In genomic region chr5:76067231-76067630, GRCm38 (mm10) we compare ENCODE assay signal across 13 mouse cellular contexts.
DNase-seq lines count a peak whose midpoint lies in the region; ATAC-seq and TF ChIP-seq lines count a peak whose summit lies in the region.
"Had no signal": no experiment of that assay in that cellular context is flagged by ENCODE, and none has a peak within 500 bp of the region (broad histone marks: within the 10 kb centered on the region; RNA-seq: fewer than 3 reads in every experiment).

No protein-coding gene starts in this region.

- TF ChIP-seq CTCF in gastrocnemius, adult 2 months (IDR thresholded peaks at IDR 0.05), result no peak

- DNase-seq in gastrocnemius, adult 2 months, result no peak
- no peak for DNase-seq in gastrocnemius, postnatal 36 days
- DNase-seq in liver, embryonic 11.5 days (ENCODE audit: low spot score), result no peak
- DNase-seq in yolk sac, embryonic 10.5 days (ENCODE audit: low spot score), result peak; percentile 25
- DNase-seq in urinary bladder, adult 18-20 months (ENCODE audit: low spot score in 2 of 2), result no peak
- no peak for DNase-seq in spleen, postnatal 4 days (ENCODE audit: low spot score in 2 of 2)

- no peak overlapping the region for H3K4me2 ChIP-seq in liver, embryonic 12.5 days
- H3K4me2 ChIP-seq in liver, embryonic 11.5 days, result no peak overlapping the region; the same call in 1 of the 2 replicates
- H3K4me2 ChIP-seq in heart, embryonic 14.5 days (ENCODE audit: low read length), result 0 out of 2 replicates have a peak overlapping the region, but pooled peaks have one; percentile 3
- H3K4me2 ChIP-seq: hindbrain, embryonic 12.5 days had no signal

- H3K36me3 ChIP-seq in liver, embryonic 12.5 days, result no peaks in the 10 kb centered on the region
- no peaks in the 10 kb centered on the region for H3K36me3 ChIP-seq in liver, embryonic 11.5 days (ENCODE audit: control insufficient read depth, insufficient read depth, low read length)
- no peaks in the 10 kb centered on the region for H3K36me3 ChIP-seq in heart, embryonic 14.5 days (ENCODE audit: control insufficient read depth, insufficient read depth, low read length)
- H3K36me3 ChIP-seq: hindbrain, embryonic 12.5 days had no signal

- no peak overlapping the region for H3K9ac ChIP-seq in liver, embryonic 12.5 days
- H3K9ac ChIP-seq in liver, embryonic 11.5 days (ENCODE audit: low read depth, low read length), result no peak overlapping the region
- H3K9ac ChIP-seq in heart, embryonic 14.5 days (ENCODE audit: low read length), result no peak overlapping the region
- H3K9ac ChIP-seq: hindbrain, embryonic 12.5 days; liver, embryonic 14.5 days had no signal

- ATAC-seq in liver, embryonic 12.5 days, result peak; percentile 43; the same call in 1 of the 2 replicates
- no peak for ATAC-seq in liver, embryonic 11.5 days (replicated peaks; ENCODE audit: low FRiP score)
- no peak for ATAC-seq in heart, embryonic 14.5 days (ENCODE audit: insufficient number of reproducible peaks, insufficient read depth, low FRiP score, low read depth)

- H3K4me1 ChIP-seq in liver, embryonic 12.5 days, result peaks cover 41% of the 10 kb centered on the region
- peaks cover 17% of the 10 kb centered on the region for H3K4me1 ChIP-seq in liver, embryonic 11.5 days (replicated peaks; ENCODE audit: control insufficient read depth, insufficient read depth, low read length)
- peaks cover 15 to 27% of the 10 kb centered on the region in 2 experiments for H3K4me1 ChIP-seq in heart, embryonic 14.5 days (ENCODE audit: control insufficient read depth in 2 of 2, insufficient read depth in 2 of 2, low read length in 2 of 2)
- H3K4me1 ChIP-seq: hindbrain, embryonic 12.5 days had no signal

- WGBS in liver, embryonic 12.5 days (ENCODE audit: insufficient replicate concordance), result 17% methylated on average over 10 of the region's 10 CpGs
- WGBS in liver, embryonic 11.5 days, result 12% methylated on average over 10 of the region's 10 CpGs
- WGBS in heart, embryonic 14.5 days, result 8% methylated on average over 10 of the region's 10 CpGs

- no peak overlapping the region for H3K4me3 ChIP-seq in gastrocnemius, adult 2 months
- no peak overlapping the region for H3K4me3 ChIP-seq in liver, embryonic 12.5 days
- no peak overlapping the region for H3K4me3 ChIP-seq in liver, embryonic 11.5 days (ENCODE audit: low read depth, low read length)
- H3K4me3 ChIP-seq in heart, embryonic 14.5 days (ENCODE audit: control insufficient read depth in 1 of 2, insufficient read depth in 1 of 2, low read depth in 1 of 2, low read length in 2 of 2), result no peak overlapping the region
- H3K4me3 ChIP-seq: hindbrain, embryonic 12.5 days; megakaryocyte, embryonic 14.5 days; myocyte had no signal

- H3K27me3 ChIP-seq in liver, embryonic 12.5 days (replicated peaks), result peaks cover 24% of the 10 kb centered on the region
- peaks cover 8% of the 10 kb centered on the region for H3K27me3 ChIP-seq in liver, embryonic 11.5 days (replicated peaks; ENCODE audit: control insufficient read depth, insufficient read depth, low read length)
- no peaks in the 10 kb centered on the region for H3K27me3 ChIP-seq in heart, embryonic 14.5 days (ENCODE audit: control insufficient read depth, insufficient read depth, low read length)
- H3K27me3 ChIP-seq: hindbrain, embryonic 12.5 days had no signal

- H3K9me3 ChIP-seq in liver, embryonic 12.5 days (replicated peaks), result no peaks in the 10 kb centered on the region
- H3K9me3 ChIP-seq in liver, embryonic 11.5 days (ENCODE audit: control insufficient read depth, low read length), result no peaks in the 10 kb centered on the region
- no peaks in the 10 kb centered on the region for H3K9me3 ChIP-seq in heart, embryonic 14.5 days (ENCODE audit: control insufficient read depth, low read length)
- H3K9me3 ChIP-seq: hindbrain, embryonic 12.5 days; megakaryocyte, embryonic 14.5 days had no signal

- intact Hi-C loops in gastrocnemius, adult 2 months (cut with DNase I), result no loop called here
- intact Hi-C loops in gastrocnemius, postnatal 36 days (cut with DNase I), result no loop called here

- H3K27ac ChIP-seq in gastrocnemius, adult 2 months, result peak overlapping the region; percentile 48; the same call in 1 of the 2 replicates
- H3K27ac ChIP-seq in liver, embryonic 12.5 days, result no peak overlapping the region
- H3K27ac ChIP-seq in liver, embryonic 11.5 days (ENCODE audit: low read depth, low read length), result no peak overlapping the region
- H3K27ac ChIP-seq in heart, embryonic 14.5 days (replicated peaks in 1 of 2; ENCODE audit: control insufficient read depth in 1 of 2, insufficient read depth in 1 of 2, low read depth in 2 of 2, low read length in 2 of 2), result no peak overlapping the region
- H3K27ac ChIP-seq: hindbrain, embryonic 12.5 days; liver, embryonic 14.5 days; stomach, postnatal 0 days had no signal
